In genomic region chr5:87951836-87952235, GRCm38 (mm10) we compare ENCODE assay signal across 24 mouse cellular contexts. TPM values are rescaled to one million over a fixed set of nuclear protein-coding genes. Genes with fewer than 3 reads are reported as not detected.
"Had no signal": no experiment of that assay in that cellular context is flagged by ENCODE, and none has a peak within 500 bp of the region (broad histone marks: within the 10 kb centered on the region; RNA-seq: fewer than 3 reads in every experiment).

No protein-coding gene starts in this region.

- H3K4me3 ChIP-seq: neural tube, embryonic 13.5 days; neural tube, embryonic 15.5 days; stomach, embryonic 15.5 days had no signal

- H3K9ac ChIP-seq: neural tube, embryonic 13.5 days; neural tube, embryonic 15.5 days; stomach, embryonic 15.5 days had no signal

- H3K4me1 ChIP-seq: neural tube, embryonic 13.5 days; neural tube, embryonic 15.5 days; stomach, embryonic 15.5 days had no signal

- H3K27ac ChIP-seq: neural tube, embryonic 13.5 days; neural tube, embryonic 15.5 days; stomach, embryonic 15.5 days; stomach, postnatal 0 days had no signal

- DNase-seq: retina, postnatal 1 day; right cerebral cortex, adult 18-20 months; right cerebral cortex, postnatal 14 days; right cerebral cortex, postnatal 25 days; right cerebral cortex, postnatal 4 days; spleen, adult 18-20 months; thymus, adult 18-20 months; thymus, adult 2 months; thymus, postnatal 14 days; thymus, postnatal 25 days; thymus, postnatal 36 days had no signal

- H3K27me3 ChIP-seq: neural tube, embryonic 13.5 days; neural tube, embryonic 15.5 days; stomach, embryonic 15.5 days had no signal

- H3K36me3 ChIP-seq: neural tube, embryonic 13.5 days; neural tube, embryonic 15.5 days; stomach, embryonic 15.5 days had no signal

RNA-seq across cellular contexts. Expression of gene 2310003L06Rik, which starts 17.4 kb away (rescaled TPM):
- total RNA-seq: neutrophil, adult 5-6 weeks had no signal
- polyA plus RNA-seq: neural tube, embryonic 13.5 days; neural tube, embryonic 14.5 days; neural tube, embryonic 15.5 days; small intestine, adult 2 months; spleen, adult 2 months; stomach, embryonic 14.5 days; stomach, embryonic 15.5 days; stomach, embryonic 16.5 days; stomach, postnatal 0 days; testis, adult 2 months; thymus, adult 2 months; thymus, postnatal 0 days; urinary bladder, adult 2 months had no signal

RNA-seq across cellular contexts. Expression of gene Gm28434, which starts 17.5 kb away (rescaled TPM):
- total RNA-seq: neutrophil, adult 5-6 weeks had no signal
- polyA plus RNA-seq: neural tube, embryonic 13.5 days; neural tube, embryonic 14.5 days; neural tube, embryonic 15.5 days; small intestine, adult 2 months; spleen, adult 2 months; stomach, embryonic 14.5 days; stomach, embryonic 15.5 days; stomach, embryonic 16.5 days; stomach, postnatal 0 days; testis, adult 2 months; thymus, adult 2 months; thymus, postnatal 0 days; urinary bladder, adult 2 months had no signal

RNA-seq across cellular contexts. Expression of gene Csn3, which starts 26.5 kb away (rescaled TPM):
- total RNA-seq: neutrophil, adult 5-6 weeks had no signal
- polyA plus RNA-seq: neural tube, embryonic 13.5 days; neural tube, embryonic 14.5 days; neural tube, embryonic 15.5 days; small intestine, adult 2 months; spleen, adult 2 months; stomach, embryonic 14.5 days; stomach, embryonic 16.5 days; testis, adult 2 months; urinary bladder, adult 2 months had no signal

RNA-seq across cellular contexts. Expression of gene Cabs1, which starts 27.4 kb away (rescaled TPM):
- total RNA-seq: neutrophil, adult 5-6 weeks had no signal
- polyA plus RNA-seq: neural tube, embryonic 13.5 days; neural tube, embryonic 14.5 days; neural tube, embryonic 15.5 days; small intestine, adult 2 months; spleen, adult 2 months; stomach, embryonic 14.5 days; stomach, embryonic 15.5 days; stomach, embryonic 16.5 days; stomach, postnatal 0 days; thymus, adult 2 months; thymus, postnatal 0 days; urinary bladder, adult 2 months had no signal

RNA-seq across cellular contexts. Expression of gene Smr3a, which starts 50.5 kb away (rescaled TPM):
- total RNA-seq: neutrophil, adult 5-6 weeks had no signal
- polyA plus RNA-seq: neural tube, embryonic 13.5 days; neural tube, embryonic 14.5 days; neural tube, embryonic 15.5 days; small intestine, adult 2 months; spleen, adult 2 months; stomach, embryonic 14.5 days; stomach, embryonic 15.5 days; stomach, embryonic 16.5 days; stomach, postnatal 0 days; testis, adult 2 months; thymus, adult 2 months; urinary bladder, adult 2 months had no signal
